Mouse (Mus musculus) adipose tissue, adult 10 weeks (tissue): ENCODE results near the gene Coq4. TPM values are rescaled to one million over a fixed set of nuclear protein-coding genes. Genes with fewer than 3 reads are reported as not detected.

Experiments used
- polyA plus RNA-seq: library from polyadenylated mRNA; stranded (reverse); fragments of 350-450 nt; fragmentation: Illumina TruSeq; extraction: RNeasy Lipid Tissue Mini Kit (QIAGEN cat#74804); gene quantifications from one replicate; pipeline ENCODE4 v1.2.3, GENCODE M21; 2014; ENCODE audit warnings: low read depth, low replicate concordance

The Coq4 gene
- 16.5 TPM for polyA plus RNA-seq

DNA sequence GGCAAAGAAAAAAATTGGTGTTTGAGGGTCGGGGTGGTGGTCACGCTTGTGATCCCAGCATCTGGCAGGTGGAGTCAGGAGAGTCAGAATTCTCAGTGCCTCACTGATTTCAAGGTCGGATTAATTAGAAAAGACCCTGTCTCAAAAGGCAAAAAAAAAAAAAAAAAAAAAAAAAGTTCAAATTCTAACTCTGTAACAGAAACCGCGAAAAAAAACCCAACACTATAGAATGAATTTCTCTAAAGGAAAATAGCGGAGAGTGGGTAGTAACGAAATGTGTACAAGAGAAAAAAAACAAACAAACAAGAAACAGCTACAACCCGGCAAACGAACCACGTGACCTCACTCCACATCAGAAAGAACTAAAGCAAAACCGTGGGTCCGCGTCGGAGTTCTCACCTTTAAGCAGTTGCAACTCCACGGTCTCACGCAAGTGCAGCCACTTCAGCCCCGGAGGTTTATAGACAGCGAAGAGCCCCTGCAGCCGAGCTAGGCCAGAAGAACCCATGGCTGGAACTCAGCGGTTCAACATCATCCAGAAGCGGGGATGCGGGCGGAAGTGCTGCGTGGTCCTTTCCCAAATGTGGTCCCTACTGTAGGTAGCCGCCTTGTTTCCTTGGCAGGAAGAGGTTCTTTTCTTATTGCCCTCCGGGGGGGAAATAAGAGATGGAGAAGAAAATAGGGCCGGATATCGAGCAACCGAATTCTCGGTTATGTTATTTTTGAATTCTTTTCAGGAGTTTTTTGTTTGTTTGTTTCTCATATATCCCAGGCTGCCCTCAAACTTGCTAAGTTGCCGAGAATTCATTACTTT is at the start of gene Coq4:
TSS of gene Coq4 (plus strand) at position 390 of the 814 bp plus-strand sequence.

DNA sequence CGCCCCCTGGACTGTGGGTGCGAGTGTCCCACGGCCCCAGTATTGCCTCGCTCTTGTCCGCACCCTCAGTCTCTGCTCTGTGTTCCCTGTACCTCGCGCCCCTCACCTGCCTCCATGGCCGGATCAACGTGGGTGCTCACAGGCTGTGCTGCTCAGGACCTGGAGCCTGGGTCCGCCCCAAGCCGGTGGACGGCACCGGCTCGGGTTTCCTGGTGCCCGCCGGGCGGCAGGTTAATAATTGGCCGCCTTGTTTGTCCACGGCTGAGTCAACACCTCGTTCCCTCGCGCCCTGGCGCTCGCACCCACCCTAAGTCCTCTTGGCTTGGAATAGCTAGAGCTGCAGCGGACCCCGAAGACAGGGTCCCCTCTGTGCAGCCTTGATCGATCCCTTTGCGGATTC is 35.8 kb upstream of the Coq4 start, which contains the start of gene Gm13420:
TSS of gene Gm13420 (minus strand) at position 189 of the 400 bp plus-strand sequence.

DNA sequence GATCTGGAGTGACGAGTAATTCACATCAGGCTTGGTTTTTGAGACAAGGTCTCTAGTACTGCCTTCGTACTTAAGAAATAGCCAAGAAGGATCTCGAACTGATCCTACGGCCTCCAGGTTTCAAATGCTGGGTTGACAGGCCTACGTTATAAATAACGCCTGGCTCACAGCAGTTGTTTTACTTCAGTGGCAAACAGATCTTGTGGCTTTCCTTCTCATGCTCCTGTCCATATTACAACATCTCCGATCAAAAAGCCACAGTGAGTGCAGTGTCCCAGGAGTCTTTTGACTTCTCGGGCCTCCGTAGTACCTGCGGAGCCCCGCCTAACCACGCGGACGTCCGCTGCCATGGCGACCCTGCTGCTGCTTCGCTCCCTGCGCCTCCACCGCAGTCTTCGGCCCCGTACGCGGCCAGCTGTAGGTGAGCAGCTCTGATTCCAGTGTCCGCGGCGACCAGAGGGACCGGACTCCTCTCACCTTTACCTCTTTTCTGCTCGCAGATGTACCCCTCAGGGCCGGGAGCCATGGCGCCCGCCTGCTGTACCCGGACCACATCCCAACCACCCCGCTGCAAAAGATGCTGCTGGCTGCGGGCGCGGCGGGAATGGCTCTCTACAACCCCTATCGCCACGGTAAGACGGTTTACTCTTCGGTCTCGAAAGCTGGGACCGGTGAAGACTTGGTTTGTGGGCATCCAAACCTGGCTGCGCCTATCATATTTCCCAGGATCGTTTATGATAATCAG is 816 bp downstream of the Coq4 start, which contains the start of gene Trub2:
TSS of gene Trub2 (minus strand) at position 566 of the 745 bp plus-strand sequence.

DNA sequence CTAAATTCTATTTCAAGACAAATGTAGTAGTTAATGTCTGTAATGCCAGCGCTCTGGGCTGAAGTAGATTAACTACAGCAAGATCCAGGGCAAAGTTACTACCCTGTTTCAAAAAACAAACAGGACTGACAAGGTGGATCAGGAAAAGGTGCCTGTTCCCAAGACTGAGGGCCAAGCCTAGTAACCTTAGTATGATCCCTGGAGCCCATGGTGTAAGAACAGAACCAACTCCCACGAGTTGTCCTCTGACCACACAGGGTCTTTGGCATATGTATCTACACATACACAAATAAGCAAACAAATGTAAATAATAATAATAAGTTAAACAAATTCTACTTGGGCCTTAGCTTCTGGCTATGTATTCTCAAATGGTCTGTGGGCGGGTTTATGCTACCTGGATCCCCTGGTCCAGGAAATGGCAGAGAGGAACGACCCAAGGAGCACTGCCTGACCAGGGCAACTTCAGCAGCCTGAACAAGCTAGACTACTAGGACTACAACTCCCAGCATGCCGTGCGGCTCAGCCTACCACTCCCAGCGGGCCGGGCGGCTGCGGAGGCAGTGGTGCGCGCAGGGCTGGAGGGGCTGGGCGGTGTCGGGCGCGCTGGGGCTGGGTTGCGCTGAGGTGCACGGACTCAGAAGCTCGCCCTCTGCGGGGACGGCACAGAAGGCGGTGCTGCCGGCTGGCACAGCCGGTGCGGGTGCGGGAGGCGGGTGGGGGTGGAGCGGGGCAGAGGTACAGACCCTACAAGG is 15.0 kb downstream of the Coq4 start, which contains the start of gene Slc27a4:
TSS of gene Slc27a4 (plus strand) at position 560 of the 752 bp plus-strand sequence.

DNA sequence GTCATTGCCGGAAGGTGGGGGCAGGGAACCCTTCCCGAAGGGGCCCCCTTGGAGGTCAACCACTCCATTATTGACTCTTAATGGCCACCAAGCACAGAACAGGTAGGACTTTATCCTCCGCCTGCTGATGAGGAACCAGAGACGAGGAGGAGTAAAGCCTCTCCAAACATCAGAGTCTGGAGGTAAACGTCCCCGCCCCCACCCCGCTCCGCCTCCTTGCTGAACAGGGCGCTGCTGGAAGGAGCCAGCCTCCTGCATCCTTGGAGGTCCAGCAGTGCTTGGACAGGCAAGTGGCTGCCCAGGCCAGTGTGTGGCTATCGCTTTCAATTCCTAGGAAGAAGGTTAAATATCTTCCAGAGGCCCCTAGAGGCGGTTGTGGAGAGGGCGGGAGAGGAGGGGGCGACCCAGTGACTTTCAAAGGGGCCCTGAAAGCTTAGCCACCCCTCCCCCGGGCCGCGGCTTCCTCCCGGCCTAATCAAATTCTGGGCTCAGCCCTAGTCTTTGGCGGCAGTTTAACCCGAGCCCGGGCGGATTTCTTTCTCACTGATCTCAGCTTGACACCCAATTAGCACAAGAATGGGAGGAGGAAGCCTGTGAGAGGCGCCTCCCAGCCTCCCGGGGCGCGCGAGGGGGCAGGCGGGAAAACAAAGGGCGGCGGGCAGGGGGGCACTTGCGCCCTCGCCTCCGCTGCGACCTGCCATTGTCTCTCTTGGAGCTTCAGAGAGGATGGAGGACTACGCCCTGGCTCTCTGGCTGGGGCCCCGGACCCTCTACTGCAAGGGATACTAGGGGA is 32.9 kb downstream of the Coq4 start, which contains the start of gene Urm1:
TSS of gene Urm1 (plus strand) at position 51 of the 793 bp plus-strand sequence.

Other genes starting within 250 kb of the Coq4 start
- gene Rapgef1, start 167.8 kb upstream of the Coq4 start, polyA plus RNA-seq = 34.1 TPM
- gene Gm13420, start 35.8 kb upstream of the Coq4 start, polyA plus RNA-seq = not detected
- not detected for gene Gm13547, start 28.2 kb upstream of the Coq4 start, polyA plus RNA-seq
- 25.3 TPM for gene Trub2, start 1.0 kb downstream of the Coq4 start, polyA plus RNA-seq
- 37.2 TPM for gene Slc27a4, start 15.1 kb downstream of the Coq4 start, polyA plus RNA-seq
- 33.5 TPM for gene Urm1, start 32.6 kb downstream of the Coq4 start, polyA plus RNA-seq
- gene Cercam, start 81.7 kb downstream of the Coq4 start, polyA plus RNA-seq = 10.8 TPM
- gene Odf2, start 101.7 kb downstream of the Coq4 start, polyA plus RNA-seq = 115 TPM
- 26.0 TPM for gene Gle1, start 147.9 kb downstream of the Coq4 start, polyA plus RNA-seq
- gene Sptan1, start 178.1 kb downstream of the Coq4 start, polyA plus RNA-seq = 142 TPM